Mouse (Mus musculus) limb, embryonic 12.5 days (tissue): ENCODE results near the gene Caskin1. TPM values are rescaled to one million over a fixed set of nuclear protein-coding genes. Genes with fewer than 3 reads are reported as not detected.

Experiments
- ATAC-seq: fragments of 200-750 bp; cut with Nextera tagmentation; 2 replicates; pipeline ENCODE4 v1.8.0; 2017; ENCODE audit warnings: low read depth, moderate TSS enrichment; ENCODE audit not compliant: insufficient number of reproducible peaks, insufficient read depth, low FRiP score, low TSS enrichment
- H3K27ac ChIP-seq: fragments of 300-500 bp; sonication (generic); 2 replicates; pipeline ENCODE4 v1.5.1; 2016; ENCODE audit warnings: mild to moderate bottlenecking, moderate library complexity
- H3K27me3 ChIP-seq: fragments of 300-500 bp; sonication (generic); 2 replicates; pipeline ENCODE4 v1.6.1; 2016; ENCODE audit warnings: mild to moderate bottlenecking, moderate library complexity
- H3K36me3 ChIP-seq: fragments of 300-500 bp; sonication (generic); 2 replicates; pipeline ENCODE4 v1.6.1; 2016; ENCODE audit warnings: mild to moderate bottlenecking, moderate library complexity
- H3K4me1 ChIP-seq: fragments of 300-500 bp; sonication (generic); replicated peaks from 2 replicates; pipeline ENCODE4 v1.6.1; 2016
- H3K4me2 ChIP-seq: fragments of 300-500 bp; sonication (generic); 2 replicates; pipeline ENCODE4 v1.6.1; 2016; ENCODE audit warnings: mild to moderate bottlenecking, moderate library complexity
- H3K4me3 ChIP-seq: fragments of 300-500 bp; sonication (generic); replicated peaks from 2 replicates; pipeline ENCODE4 v1.5.1; 2016; ENCODE audit warnings: mild to moderate bottlenecking
- H3K9ac ChIP-seq: fragments of 300-500 bp; sonication (generic); replicated peaks from 2 replicates; pipeline ENCODE4 v1.6.1; 2016; ENCODE audit warnings: mild to moderate bottlenecking, moderate library complexity
- H3K9me3 ChIP-seq: fragments of 300-500 bp; sonication (generic); 2 replicates; pipeline ENCODE4 v1.6.1; 2016; ENCODE audit warnings: mild to moderate bottlenecking, moderate library complexity
- WGBS: fragments of 180-500 bp; shearing (Covaris S2); methylation state at CpG from one replicate; pipeline ENCODE4 v1.1.7; 2016; 5-methylcytosine and 5-hydroxymethylcytosine counted together
- polyA plus RNA-seq: library from polyadenylated mRNA; unstranded; fragments of >200 nt; fragmentation: Nextera tagmentation; extraction: Ambion mirVana; gene quantifications from 2 replicates; pipeline ENCODE4 v1.2.1, GENCODE M21; 2016

Caskin1 gene
- polyA plus RNA-seq, 1 experiment from 2014 or later: 6.1 TPM

GRCm38 (mm10) chr17:24524734-24525133 lies 36.3 kb downstream of the Caskin1 start:
- no peaks in the 10 kb centered on the region for H3K27me3 ChIP-seq
- H3K9me3 ChIP-seq: no peaks in the 10 kb centered on the region
- no peak for ATAC-seq
- peaks cover 27% of the 10 kb centered on the region for H3K36me3 ChIP-seq
- WGBS: 81% methylated on average over 2 of the region's 2 CpGs
- no peak overlapping the region for H3K9ac ChIP-seq
- H3K4me3 ChIP-seq: no peak overlapping the region
- H3K27ac ChIP-seq: no peak overlapping the region
- peaks cover 25% of the 10 kb centered on the region for H3K4me1 ChIP-seq
- no peak overlapping the region for H3K4me2 ChIP-seq

DNA sequence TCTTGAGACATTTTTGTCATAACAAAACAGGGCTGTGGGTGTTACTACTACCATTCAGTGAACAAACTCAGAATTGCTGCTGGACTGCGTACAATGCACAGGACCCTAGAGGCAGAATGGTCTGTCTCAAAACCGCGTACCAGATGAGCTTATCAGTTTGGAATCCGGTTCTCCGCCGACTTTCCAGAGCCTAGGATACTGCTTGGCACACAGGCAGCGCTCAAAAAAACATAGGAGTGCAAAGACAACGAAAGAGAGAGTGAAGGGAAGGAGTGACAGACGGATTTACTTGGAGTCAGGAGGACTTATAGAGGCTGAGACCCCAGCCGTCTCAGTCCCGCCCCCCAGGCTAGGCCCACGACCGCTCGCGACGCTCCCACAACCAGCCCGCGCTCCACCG lies 38.9 kb downstream of the Caskin1 start:
- peak overlapping the region; percentile 73 for H3K9ac ChIP-seq
- peak overlapping the region; percentile 73 for H3K4me2 ChIP-seq
- H3K27ac ChIP-seq: peak overlapping the region; percentile 76
- ATAC-seq: no peak
- H3K4me3 ChIP-seq: peak overlapping the region; percentile 72
- H3K4me1 ChIP-seq: peaks cover 46% of the 10 kb centered on the region
- H3K36me3 ChIP-seq: peaks cover 27% of the 10 kb centered on the region; the same call in 1 of the 2 replicates
- no peaks in the 10 kb centered on the region for H3K9me3 ChIP-seq
- under 1% methylated on average over 19 of the region's 19 CpGs for WGBS
- no peaks in the 10 kb centered on the region for H3K27me3 ChIP-seq

DNA sequence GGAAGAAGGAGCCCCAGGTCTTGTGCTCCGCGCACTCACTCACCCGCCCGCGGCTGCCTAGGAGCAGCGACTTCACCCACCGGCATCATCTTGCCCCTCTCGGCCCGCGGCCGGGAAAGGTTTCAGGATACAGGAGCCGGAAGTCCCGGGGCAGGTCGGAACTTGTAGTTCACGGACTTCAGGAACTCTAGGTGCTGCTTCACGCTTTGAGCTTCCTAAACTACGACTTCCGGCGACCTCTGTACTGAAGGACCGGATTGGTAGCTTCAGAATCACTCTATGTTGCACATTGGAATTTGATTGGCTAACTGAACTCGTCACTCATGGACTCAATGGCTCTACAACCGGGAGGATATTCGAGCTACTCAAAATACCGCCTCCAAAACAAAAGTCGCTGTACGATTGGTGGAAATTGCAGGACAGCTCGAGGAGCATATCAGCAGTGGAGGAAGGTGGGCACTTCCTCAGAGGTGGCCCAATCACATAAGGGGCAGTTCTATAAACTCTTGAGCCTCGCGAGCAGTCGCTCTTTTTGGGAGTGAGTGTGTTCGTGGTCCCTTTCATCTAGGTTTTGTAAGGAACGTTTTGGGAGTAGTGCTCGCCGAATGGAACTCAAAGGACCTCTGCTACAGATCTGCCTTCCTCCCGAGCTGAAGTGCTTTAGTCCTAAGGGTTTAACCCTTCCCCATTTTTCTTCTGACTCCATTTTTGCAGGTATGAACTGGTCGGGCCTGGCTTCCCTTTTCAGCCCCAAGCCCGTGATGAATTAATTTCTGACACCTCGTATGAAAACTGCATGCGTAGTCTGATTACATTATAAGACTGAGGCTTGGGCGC lies 39.5 kb downstream of the Caskin1 start, which contains the start of gene Traf7:
TSS of gene Traf7 (minus strand) at position 216 of the 837 bp plus-strand sequence.
- Histone ChIP-seq H3K27me3 (no peaks in the 10 kb centered on the region), H3K36me3 (peaks cover 24% of the 10 kb centered on the region; the same call in 1 of the 2 replicates), H3K9me3 (no peaks in the 10 kb centered on the region), H3K4me1 (peaks cover 52% of the 10 kb centered on the region), H3K4me2 (peak within 1 kb of the TSS; percentile 89), H3K4me3 (peak within 1 kb of the TSS; percentile 72), H3K9ac (peak within 1 kb of the TSS; percentile 77), H3K27ac (peak within 1 kb of the TSS; percentile 90)
- ATAC-seq: peak; percentile 97
- WGBS: under 1% methylated on average over 40 of the region's 40 CpGs

DNA sequence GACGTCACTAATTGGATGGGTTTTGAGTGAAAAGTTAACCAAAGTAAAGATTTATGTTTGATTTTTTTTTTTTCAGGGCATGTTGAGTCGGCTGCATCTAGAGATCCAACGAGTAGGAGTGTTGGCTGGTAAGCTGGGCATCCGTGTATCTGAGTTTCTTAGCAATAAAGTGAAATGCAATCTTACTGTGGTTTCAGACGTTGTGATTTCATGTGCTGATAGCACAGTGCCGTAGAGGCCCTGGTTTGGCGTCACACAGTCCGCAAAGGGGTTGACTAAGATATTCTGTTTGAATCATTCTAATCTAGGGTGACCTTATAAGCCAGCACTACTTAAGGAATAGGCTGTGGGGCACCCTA lies 40.1 kb downstream of the Caskin1 start:
- Histone ChIP-seq H3K9ac (peak overlapping the region; percentile 77), H3K36me3 (peaks cover 21% of the 10 kb centered on the region; the same call in 1 of the 2 replicates), H3K27me3 (no peaks in the 10 kb centered on the region), H3K4me1 (peaks cover 58% of the 10 kb centered on the region), H3K27ac (peak overlapping the region; percentile 90), H3K4me2 (peak overlapping the region; percentile 89), H3K9me3 (no peaks in the 10 kb centered on the region), H3K4me3 (peak overlapping the region; percentile 72)
- no peak for ATAC-seq
- WGBS: 2% methylated on average over 8 of the region's 8 CpGs

DNA sequence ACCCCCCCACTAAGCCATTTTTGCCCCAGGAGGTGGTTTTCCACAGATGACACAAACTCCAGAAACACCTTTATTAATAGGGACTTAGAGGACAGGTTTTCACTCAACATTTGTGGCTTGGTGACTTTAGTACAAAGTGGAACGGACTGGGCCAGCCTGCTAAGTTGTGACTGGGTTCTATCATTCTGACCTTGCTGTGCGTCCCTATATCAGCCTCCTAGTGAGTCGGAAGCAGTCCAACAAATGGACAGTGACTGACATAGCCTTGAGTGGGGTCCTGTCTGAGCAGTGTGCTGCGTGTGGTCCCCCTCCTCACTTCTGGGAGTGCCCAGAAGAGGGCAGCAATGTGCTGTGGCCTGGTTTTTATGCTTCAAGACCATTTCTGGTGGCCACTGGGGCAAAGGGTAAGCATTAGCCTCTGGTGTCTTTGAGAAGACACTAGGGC lies 40.6 kb downstream of the Caskin1 start:
- H3K4me3 ChIP-seq: peak overlapping the region; percentile 72
- H3K9ac ChIP-seq: peak overlapping the region; percentile 77
- peaks cover 16% of the 10 kb centered on the region; the same call in 1 of the 2 replicates for H3K36me3 ChIP-seq
- peaks cover 60% of the 10 kb centered on the region for H3K4me1 ChIP-seq
- no peaks in the 10 kb centered on the region for H3K9me3 ChIP-seq
- H3K27ac ChIP-seq: peak overlapping the region; percentile 90
- WGBS: under 1% methylated on average over 4 of the region's 4 CpGs
- peak overlapping the region; percentile 89 for H3K4me2 ChIP-seq
- no peaks in the 10 kb centered on the region for H3K27me3 ChIP-seq
- no peak for ATAC-seq

DNA sequence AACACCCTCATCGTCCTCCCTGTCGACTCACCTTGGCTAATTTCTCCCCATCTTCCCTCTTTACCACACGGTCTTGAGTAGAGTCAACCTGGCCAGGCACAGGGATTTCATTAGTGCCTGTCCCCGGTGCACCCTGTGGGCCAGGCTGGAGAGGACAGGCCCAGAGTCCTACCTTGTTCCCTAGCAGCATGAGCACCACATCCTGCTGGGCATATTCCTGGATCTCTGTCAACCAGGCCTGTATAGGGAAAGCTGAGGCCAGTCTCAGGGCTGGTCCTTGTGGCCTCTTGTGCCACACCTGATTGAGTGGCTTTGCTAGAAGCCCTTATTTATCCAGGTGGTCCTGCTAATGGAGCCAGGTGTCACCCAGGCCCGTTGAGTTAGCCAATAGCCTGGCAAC lies 41.5 kb downstream of the Caskin1 start:
- WGBS: 24% methylated on average over 5 of the region's 5 CpGs
- H3K27ac ChIP-seq: peak overlapping the region; percentile 90
- H3K4me1 ChIP-seq: peaks cover 58% of the 10 kb centered on the region
- H3K36me3 ChIP-seq: peaks cover 15% of the 10 kb centered on the region; the same call in 1 of the 2 replicates
- peak overlapping the region; percentile 72 for H3K4me3 ChIP-seq
- H3K27me3 ChIP-seq: no peaks in the 10 kb centered on the region
- H3K9ac ChIP-seq: peak overlapping the region; percentile 77
- peak overlapping the region; percentile 89 for H3K4me2 ChIP-seq
- H3K9me3 ChIP-seq: no peaks in the 10 kb centered on the region
- ATAC-seq: no peak

DNA sequence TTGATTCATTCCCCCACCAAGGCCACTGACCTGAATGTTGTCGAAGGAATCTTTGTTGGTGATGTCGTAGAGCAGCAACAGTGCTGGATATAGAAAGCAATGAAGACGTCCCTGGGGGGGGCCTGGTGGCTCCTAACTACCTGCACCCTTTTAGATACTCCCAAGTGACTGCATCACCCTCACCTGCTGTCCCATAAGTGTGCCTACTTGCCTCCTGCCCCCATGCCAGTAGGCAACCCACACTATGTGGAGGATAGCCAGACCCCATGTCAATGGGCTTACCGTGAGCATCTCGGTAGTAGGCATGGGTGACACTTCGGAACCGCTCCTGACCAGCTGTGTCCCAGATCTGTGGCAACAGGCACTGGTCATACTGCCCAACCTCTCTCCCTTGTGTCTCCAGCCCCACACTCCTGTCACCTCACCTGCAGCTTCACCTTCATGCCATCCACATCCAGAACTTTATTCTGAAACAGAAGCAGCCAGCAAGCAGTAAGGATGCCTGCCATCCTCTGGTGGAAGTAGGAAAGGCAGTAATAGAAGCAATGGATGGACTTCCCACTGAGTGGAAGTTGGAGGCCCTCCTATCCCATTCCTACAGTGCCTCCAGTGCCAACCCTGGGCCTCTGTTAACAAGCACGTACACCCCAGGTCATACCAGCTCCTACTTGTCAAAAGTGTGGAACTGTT lies 42.1 kb downstream of the Caskin1 start:
- Histone ChIP-seq H3K9me3 (no peaks in the 10 kb centered on the region), H3K27me3 (no peaks in the 10 kb centered on the region), H3K9ac (peak overlapping the region; percentile 77), H3K27ac (peak overlapping the region; percentile 90; the same call in 1 of the 2 replicates), H3K4me2 (peak overlapping the region; percentile 89), H3K36me3 (peaks cover 15% of the 10 kb centered on the region; the same call in 1 of the 2 replicates), H3K4me1 (peaks cover 54% of the 10 kb centered on the region), H3K4me3 (peak overlapping the region; percentile 72; the same call in 1 of the 2 replicates)
- ATAC-seq: no peak
- 30% methylated on average over 8 of the region's 8 CpGs for WGBS

- no peak overlapping the region; the same call in 1 of the 2 replicates for H3K4me3 ChIP-seq
- no peak overlapping the region for H3K27ac ChIP-seq
- 53% methylated on average over 3 of the region's 3 CpGs for WGBS
- H3K27me3 ChIP-seq: no peaks in the 10 kb centered on the region
- no peak for ATAC-seq
- H3K9ac ChIP-seq: peak overlapping the region; percentile 31; the same call in 1 of the 2 replicates
- H3K9me3 ChIP-seq: no peaks in the 10 kb centered on the region
- peaks cover 54% of the 10 kb centered on the region for H3K4me1 ChIP-seq
- no peak overlapping the region for H3K4me2 ChIP-seq
- peaks cover 15% of the 10 kb centered on the region; the same call in 1 of the 2 replicates for H3K36me3 ChIP-seq
Measured at GRCm38 (mm10) chr17:24531064-24531463, 42.7 kb downstream of the Caskin1 start.

DNA sequence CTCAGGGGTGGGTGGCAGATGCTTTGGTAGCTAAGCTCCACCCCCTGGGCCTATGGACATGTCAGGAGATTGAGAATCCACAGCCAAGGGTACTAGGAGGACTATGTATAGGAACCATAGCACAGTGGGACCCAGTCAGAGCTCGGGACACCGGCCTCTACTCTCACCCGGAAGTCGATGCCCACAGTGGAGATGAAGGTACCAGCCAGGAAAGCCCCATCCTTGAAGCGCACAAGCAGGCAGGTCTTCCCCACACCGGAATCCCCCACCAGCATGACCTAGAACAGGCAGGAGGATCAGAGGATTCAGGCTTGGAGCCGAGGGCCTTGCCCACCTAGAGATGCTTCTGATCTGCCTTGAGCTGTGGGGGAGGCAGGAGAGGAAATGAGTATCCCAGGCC lies 43.6 kb downstream of the Caskin1 start:
- H3K4me3 ChIP-seq: no peak overlapping the region
- no peaks in the 10 kb centered on the region for H3K9me3 ChIP-seq
- WGBS: 66% methylated on average over 7 of the region's 7 CpGs
- H3K36me3 ChIP-seq: peaks cover 15% of the 10 kb centered on the region; the same call in 1 of the 2 replicates
- H3K27ac ChIP-seq: no peak overlapping the region
- H3K4me2 ChIP-seq: 0 out of 2 replicates have a peak overlapping the region, but pooled peaks have one; percentile 78
- ATAC-seq: no peak
- peaks cover 45% of the 10 kb centered on the region for H3K4me1 ChIP-seq
- 0 out of 2 replicates have a peak overlapping the region, but pooled peaks have one; percentile 31 for H3K9ac ChIP-seq
- H3K27me3 ChIP-seq: no peaks in the 10 kb centered on the region

DNA sequence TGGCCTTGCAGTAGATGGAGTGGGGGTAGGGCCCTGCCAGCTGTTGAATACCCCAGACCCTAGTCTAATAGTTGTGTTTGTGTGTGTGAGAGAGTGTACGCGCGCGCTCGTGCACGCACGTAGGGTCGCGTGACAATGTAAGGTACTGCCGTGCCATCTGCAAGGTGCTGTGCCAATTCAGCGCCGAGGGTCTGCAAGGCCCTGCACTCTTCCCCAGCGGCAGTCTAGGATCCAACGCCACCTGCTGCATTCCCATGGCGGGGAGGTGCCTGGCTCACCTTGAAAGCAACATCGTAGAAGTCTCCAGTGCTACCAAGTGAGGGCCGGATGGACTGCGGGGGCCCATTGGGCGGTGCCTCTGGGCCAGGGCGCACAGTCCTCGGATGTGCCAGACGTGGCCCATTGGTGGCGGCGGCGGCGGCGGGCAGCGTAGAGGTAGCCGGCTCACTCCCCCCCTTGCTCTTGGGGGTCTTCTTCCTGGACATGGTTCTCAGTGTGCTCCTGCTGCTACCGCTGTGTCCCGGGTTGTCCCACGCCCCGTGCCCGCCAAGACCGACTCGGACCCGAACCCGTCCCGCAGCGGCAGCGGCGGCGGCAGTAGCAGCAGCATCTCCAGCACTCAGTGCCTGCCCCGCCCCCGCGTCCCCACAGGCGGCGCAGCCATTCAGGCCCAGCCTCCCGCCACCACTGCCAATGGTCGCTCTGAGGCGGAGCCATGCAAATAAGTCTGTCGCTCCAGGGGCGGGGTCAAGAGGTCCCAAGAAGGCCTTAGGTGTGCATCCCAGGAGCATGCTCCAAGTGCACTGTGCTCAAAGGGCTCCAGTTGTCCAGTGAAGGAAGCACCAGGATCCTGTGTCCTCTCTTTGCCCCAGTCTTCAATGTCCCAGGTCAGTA lies 44.9 kb downstream of the Caskin1 start:
- no peaks in the 10 kb centered on the region for H3K9me3 ChIP-seq
- peak overlapping the region; percentile 54 for H3K9ac ChIP-seq
- peaks cover 15% of the 10 kb centered on the region; the same call in 1 of the 2 replicates for H3K36me3 ChIP-seq
- H3K4me1 ChIP-seq: peaks cover 54% of the 10 kb centered on the region
- 7% methylated on average over 52 of the region's 53 CpGs for WGBS
- peak overlapping the region; percentile 41 for H3K4me3 ChIP-seq
- H3K4me2 ChIP-seq: peak overlapping the region; percentile 78
- H3K27ac ChIP-seq: no peak overlapping the region
- no peaks in the 10 kb centered on the region for H3K27me3 ChIP-seq
- peak; percentile 60 for ATAC-seq
